Mouse (Mus musculus) ES-E14 (cell line): ENCODE measurements at regions not wholly inside any gene's neighbourhood (a gene's known extent, or its start where the extent isn't known, plus 50 kb on each side); places are given as distances from the start of the nearest gene placed in this dataset.

ENCODE experiments used
- DNase-seq: peaks from one replicate; pipeline ENCODE4 v3.0.0-alpha.2; 2013; ENCODE audit warnings: low read depth, low spot score
- H3K27ac ChIP-seq: 2 replicates; pipeline ENCODE4 v1.5.1; 2012; ENCODE audit warnings: low read depth, mild to moderate bottlenecking, low read length, moderate library complexity, mixed read lengths; ENCODE audit not compliant: poor library complexity, insufficient read depth, severe bottlenecking
- H3K36me3 ChIP-seq: 2 replicates; pipeline ENCODE4 v1.6.1; 2012; ENCODE audit warnings: mild to moderate bottlenecking, low read length, moderate library complexity, mixed read lengths; ENCODE audit not compliant: control insufficient read depth, poor library complexity, insufficient read depth, severe bottlenecking
- H3K4me1 ChIP-seq, 2 experiments: fragments of 150-350 bp in 1 of 2; sonication (generic) in 1 of 2; 2 replicates each; pipeline ENCODE4 v1.6.1; 2012; ENCODE audit warnings: low read length in 2 of 2, mild to moderate bottlenecking in 1 of 2, mixed read lengths in 1 of 2; ENCODE audit not compliant: control insufficient read depth in 2 of 2, insufficient read depth in 2 of 2, poor library complexity in 1 of 2
- H3K4me3 ChIP-seq, 2 experiments: fragments of 150-350 bp in 1 of 2; sonication (generic) in 1 of 2; 2 replicates each; pipeline ENCODE4 v1.5.1; 2012; ENCODE audit warnings: low read length in 2 of 2, low read depth in 1 of 2, mild to moderate bottlenecking in 1 of 2, mixed read lengths in 1 of 2; ENCODE audit not compliant: insufficient read depth in 1 of 2, poor library complexity in 1 of 2, severe bottlenecking in 1 of 2
- H3K9ac ChIP-seq: 2 replicates; pipeline ENCODE4 v1.6.1; 2012; ENCODE audit warnings: low read depth, mild to moderate bottlenecking, low read length, mixed read lengths; ENCODE audit not compliant: poor library complexity, insufficient read depth, severe bottlenecking
- H3K9me3 ChIP-seq: fragments of 150-350 bp; sonication (generic); 2 replicates; pipeline ENCODE4 v1.6.1; 2012; ENCODE audit warnings: low read depth, mild to moderate bottlenecking, low read length; ENCODE audit not compliant: control insufficient read depth, insufficient read depth
- CHD2 ChIP-seq: IDR thresholded peaks from 2 replicates; pipeline ENCODE4 v1.6.1; 2014; ENCODE audit warnings: mild to moderate bottlenecking, low read depth, low read length, inconsistent platforms
- HCFC1 ChIP-seq: IDR thresholded peaks from 2 replicates; pipeline ENCODE4 v1.6.1; 2012; ENCODE audit warnings: low read length, inconsistent platforms, borderline replicate concordance; ENCODE audit not compliant: insufficient read depth
- MAFK ChIP-seq: IDR thresholded peaks from 2 replicates; pipeline ENCODE4 v1.6.1; 2014; ENCODE audit warnings: mild to moderate bottlenecking, low read depth, low read length, inconsistent platforms; ENCODE audit not compliant: insufficient read depth
- ZC3H11A ChIP-seq: IDR thresholded peaks from 2 replicates; pipeline ENCODE4 v1.6.1; 2012; ENCODE audit warnings: low read depth, mild to moderate bottlenecking, inconsistent platforms, low read length, borderline replicate concordance
- ZNF384 ChIP-seq: IDR thresholded peaks from 2 replicates; pipeline ENCODE4 v1.6.1; 2012; ENCODE audit warnings: low read depth, low read length, inconsistent platforms
- in situ Hi-C, 2 experiments: fragments of 600-800 bp; cut with MboI; formaldehyde crosslinking; loops; one replicate each; pipeline ENCODE4 v1.15.1; 2025; ENCODE audit warnings: low sequenced_read_pairs in 2 of 2, inconsistent platforms in 1 of 2; ENCODE audit not compliant: unreplicated experiment in 2 of 2

DNA sequence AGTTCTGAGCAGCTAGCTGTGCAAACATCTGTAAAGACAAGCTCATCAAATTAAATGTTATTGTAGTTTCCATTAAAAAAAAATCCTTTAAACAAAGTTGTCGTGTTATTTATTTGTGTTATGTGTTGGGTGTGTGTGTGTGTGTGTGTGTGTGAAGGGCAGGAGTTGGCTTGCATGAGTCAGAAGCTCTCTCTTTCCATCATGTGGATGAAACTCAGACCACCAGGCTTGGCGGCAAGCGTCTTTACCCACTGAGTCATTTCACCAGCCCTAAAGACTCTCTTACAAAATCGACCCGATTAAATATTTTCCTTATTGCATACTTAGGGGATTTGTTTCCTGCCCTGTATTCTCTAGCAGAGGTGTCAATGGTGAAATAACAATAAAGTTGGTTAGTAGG, 73.6 kb downstream of the Cxcr4 start:
- Histone ChIP-seq H3K9ac (no peak overlapping the region), H3K4me3 (no peak overlapping the region), H3K9me3 (no peaks in the 10 kb centered on the region), H3K36me3 (no peaks in the 10 kb centered on the region), H3K4me1 (no peaks in the 10 kb centered on the region), H3K27ac (no peak overlapping the region)
- in situ Hi-C loops: no loop called here
- no peak for DNase-seq
- TF ChIP-seq ZNF384 (no peak), MAFK (no peak), ZC3H11A (no peak), CHD2 (no peak), HCFC1 (no peak)

DNA sequence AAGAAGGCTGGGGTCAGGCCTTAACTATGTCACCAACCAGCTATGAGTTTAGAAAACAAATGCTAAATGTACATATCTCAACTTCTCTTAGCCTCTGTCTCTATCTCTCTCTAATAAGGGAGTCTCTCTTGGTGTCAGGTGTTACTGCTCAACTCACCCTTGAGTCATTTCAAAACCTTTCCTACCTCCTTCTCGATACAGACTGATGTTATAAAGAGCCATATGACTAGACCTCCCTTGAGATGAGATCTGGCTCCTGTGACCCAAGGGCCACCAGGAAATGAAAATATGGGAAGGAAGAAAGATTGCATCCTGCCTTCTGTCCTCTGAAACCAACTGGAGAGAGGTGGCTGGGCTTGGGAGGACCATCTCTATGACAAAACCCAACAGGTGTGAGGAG, 74.7 kb downstream of the Cxcr4 start:
- Histone ChIP-seq H3K9me3 (no peaks in the 10 kb centered on the region), H3K4me3 (no peak overlapping the region), H3K4me1 (no peaks in the 10 kb centered on the region), H3K9ac (no peak overlapping the region), H3K27ac (no peak overlapping the region), H3K36me3 (no peaks in the 10 kb centered on the region)
- TF ChIP-seq ZNF384 (no peak), CHD2 (no peak), HCFC1 (no peak), MAFK (no peak), ZC3H11A (no peak)
- no peak for DNase-seq
- in situ Hi-C loops: no loop called here

DNA sequence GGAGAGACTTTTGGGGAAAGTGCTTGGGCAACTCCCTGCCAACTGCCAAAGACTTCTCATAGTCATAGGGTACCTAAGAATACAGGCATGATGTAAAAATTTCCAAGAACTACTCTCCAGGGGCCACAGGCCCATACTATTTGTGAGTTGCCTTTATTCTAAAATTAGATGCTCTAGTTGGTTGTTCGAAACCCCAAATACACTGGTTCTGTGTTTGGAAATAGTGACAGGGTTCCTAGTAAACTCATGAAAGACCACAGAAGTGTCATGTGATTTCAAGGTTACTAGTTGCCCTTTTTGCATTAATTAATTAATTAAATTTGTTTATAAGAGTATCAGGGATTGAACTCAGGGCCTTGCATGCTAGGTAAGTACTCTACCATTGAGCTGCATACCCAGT, 77.8 kb downstream of the Cxcr4 start:
- Histone ChIP-seq H3K27ac (no peak overlapping the region), H3K9ac (no peak overlapping the region), H3K36me3 (no peaks in the 10 kb centered on the region), H3K4me1 (no peaks in the 10 kb centered on the region), H3K9me3 (no peaks in the 10 kb centered on the region), H3K4me3 (no peak overlapping the region)
- TF ChIP-seq CHD2: no peak
- TF ChIP-seq ZNF384: no peak
- TF ChIP-seq HCFC1: no peak
- TF ChIP-seq MAFK: no peak
- DNase-seq: no peak
- in situ Hi-C loops: no loop called here

DNA sequence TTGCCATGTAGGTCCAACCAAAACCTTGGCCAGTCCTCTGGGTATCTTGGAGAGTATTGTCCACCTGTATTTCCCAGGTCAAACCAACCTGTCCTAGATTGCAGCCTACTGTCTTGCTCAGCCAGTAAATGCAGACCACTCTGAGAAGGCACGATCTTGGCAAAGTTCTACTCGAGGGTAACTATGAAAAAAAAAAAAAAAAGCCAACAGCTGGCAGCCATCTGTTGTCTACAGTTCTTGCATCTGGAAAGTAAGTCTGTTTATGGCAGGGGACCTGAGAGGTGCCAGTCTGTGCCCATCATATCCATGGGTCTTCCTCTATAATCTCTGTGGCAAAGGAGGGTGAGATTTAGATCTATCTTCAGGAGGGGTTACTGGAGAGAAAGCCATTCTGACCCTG, 78.2 kb downstream of the Cxcr4 start:
- Histone ChIP-seq H3K9ac (no peak overlapping the region), H3K4me3 (no peak overlapping the region), H3K27ac (no peak overlapping the region), H3K9me3 (no peaks in the 10 kb centered on the region), H3K4me1 (no peaks in the 10 kb centered on the region), H3K36me3 (no peaks in the 10 kb centered on the region)
- no peak for DNase-seq
- in situ Hi-C loops: no loop called here
- no peak for TF ChIP-seq CHD2
- TF ChIP-seq HCFC1: no peak
- TF ChIP-seq MAFK: no peak
- TF ChIP-seq ZNF384: no peak
- TF ChIP-seq ZC3H11A: no peak

DNA sequence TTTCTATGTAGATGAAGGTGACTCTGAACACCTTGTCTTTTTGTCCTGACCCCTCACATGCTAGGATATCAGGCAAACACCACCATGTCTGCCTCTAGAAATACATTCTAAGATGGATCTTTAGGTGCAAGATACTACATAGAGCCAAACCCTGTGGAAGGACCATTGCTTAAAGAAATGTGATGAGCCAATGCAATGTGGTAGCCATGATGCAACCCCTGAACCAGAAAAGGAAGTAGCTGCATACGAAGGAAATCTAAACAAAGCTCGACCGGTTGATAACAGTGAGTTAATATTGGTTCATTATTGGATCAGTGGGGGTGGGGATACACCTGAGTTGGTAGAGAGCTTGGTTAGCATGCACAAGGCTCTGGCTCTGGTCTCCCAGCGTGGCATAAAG, 78.9 kb downstream of the Cxcr4 start:
- Histone ChIP-seq H3K4me3 (no peak overlapping the region), H3K9me3 (no peaks in the 10 kb centered on the region), H3K4me1 (no peaks in the 10 kb centered on the region), H3K27ac (no peak overlapping the region), H3K9ac (no peak overlapping the region), H3K36me3 (no peaks in the 10 kb centered on the region)
- no peak for DNase-seq
- in situ Hi-C loops: no loop called here
- no peak for TF ChIP-seq ZNF384
- TF ChIP-seq ZC3H11A: no peak
- no peak for TF ChIP-seq MAFK
- no peak for TF ChIP-seq CHD2
- TF ChIP-seq HCFC1: no peak
